Mouse (Mus musculus) heart, postnatal 4 days (tissue): ENCODE measurements around the gene Rpgr. TPM values are rescaled to one million over a fixed set of nuclear protein-coding genes. Genes with fewer than 3 reads are reported as not detected.

Experiments
- DNase-seq: peaks from one replicate; pipeline ENCODE4 v3.0.0; 2021
- total RNA-seq, 2 experiments: library from RNA; stranded (reverse); gene quantifications; 2 replicates each; pipeline ENCODE4 v1.2.3; 2021

The Rpgr gene
- 1 to 10 TPM; 7.1 to 8.4 TPM for total RNA-seq

GRCm38 (mm10) chrX:10216410-10216949, at the start of gene Rpgr:
Gene Rpgr (minus strand): TSS chrX:10216920.
- peak; percentile 93 for DNase-seq

GRCm38 (mm10) chrX:10258260-10258659, 41.5 kb upstream of the Rpgr start:
- DNase-seq, result no peak

- DNase-seq, result no peak
Measured at GRCm38 (mm10) chrX:10257774-10258173, 41.1 kb upstream of the Rpgr start.

- no peak for DNase-seq
Measured at GRCm38 (mm10) chrX:10251852-10252504, 35.3 kb upstream of the Rpgr start, which contains the start of gene Otc. Gene Otc (plus strand): TSS chrX:10252305.

GRCm38 (mm10) chrX:10251357-10251756, 34.6 kb upstream of the Rpgr start:
- no peak for DNase-seq

GRCm38 (mm10) chrX:10243916-10244315, 27.2 kb upstream of the Rpgr start:
- DNase-seq, result no peak

GRCm38 (mm10) chrX:10239515-10239914, 22.8 kb upstream of the Rpgr start:
- DNase-seq, result no peak

- DNase-seq, result no peak
Measured at GRCm38 (mm10) chrX:10234617-10235016, 17.9 kb upstream of the Rpgr start.

- no peak for DNase-seq
Measured at GRCm38 (mm10) chrX:10233051-10233450, 16.3 kb upstream of the Rpgr start.

GRCm38 (mm10) chrX:10219281-10219680, 2.6 kb upstream of the Rpgr start:
- peak; percentile 20 for DNase-seq

- DNase-seq, result no peak
Measured at GRCm38 (mm10) chrX:10215972-10216371, 748 bp downstream of the Rpgr start.

GRCm38 (mm10) chrX:10205937-10206336, 10.8 kb downstream of the Rpgr start:
- no peak for DNase-seq

- peak; percentile 50 for DNase-seq
Measured at GRCm38 (mm10) chrX:10201289-10201688, 15.4 kb downstream of the Rpgr start.

GRCm38 (mm10) chrX:10152390-10152789, 64.3 kb downstream of the Rpgr start:
- no peak for DNase-seq

- DNase-seq, result peak; percentile 21
Measured at GRCm38 (mm10) chrX:10117065-10117719, 99.5 kb downstream of the Rpgr start, which contains the start of gene Srpx. Gene Srpx (minus strand): TSS chrX:10117709.

- no peak for DNase-seq
Measured at GRCm38 (mm10) chrX:10115780-10116179, 100.9 kb downstream of the Rpgr start.

- DNase-seq, result no peak
Measured at GRCm38 (mm10) chrX:10110736-10111135, 106.0 kb downstream of the Rpgr start.

GRCm38 (mm10) chrX:10108558-10108957, 108.2 kb downstream of the Rpgr start:
- DNase-seq, result no peak

GRCm38 (mm10) chrX:10105475-10105874, 111.2 kb downstream of the Rpgr start:
- no peak for DNase-seq

GRCm38 (mm10) chrX:10102739-10103138, 114.0 kb downstream of the Rpgr start:
- DNase-seq, result no peak

GRCm38 (mm10) chrX:10095797-10096196, 120.9 kb downstream of the Rpgr start:
- DNase-seq, result no peak

- no peak for DNase-seq
Measured at GRCm38 (mm10) chrX:10080385-10080784, 136.3 kb downstream of the Rpgr start.

GRCm38 (mm10) chrX:10079981-10080380, 136.7 kb downstream of the Rpgr start:
- DNase-seq, result no peak

- DNase-seq, result no peak
Measured at GRCm38 (mm10) chrX:10073966-10074365, 142.8 kb downstream of the Rpgr start.
